Mouse (Mus musculus) T-helper 2 cell (primary cell): ENCODE data around the gene Mrpl17.
"Not testable (repeated sequence)": the region's sequence is repeated elsewhere in the genome, so short reads cannot be mapped to it uniquely, and the experiment has no call there.

Experiments used
- in situ Hi-C: fragments of 300-600 bp; cut with MboI, MseI; formaldehyde crosslinking; loops from one replicate; pipeline ENCODE4 v1.15.1; 2025; ENCODE audit warnings: high pct_unique_total_duplicates

Gene Mrpl17

GRCm38 (mm10) chr7:105810877-105811489 is at the start of gene Mrpl17:
Mrpl17 (minus strand) TSS chr7:105811099.
- in situ Hi-C loops, result no loop called here

DNA sequence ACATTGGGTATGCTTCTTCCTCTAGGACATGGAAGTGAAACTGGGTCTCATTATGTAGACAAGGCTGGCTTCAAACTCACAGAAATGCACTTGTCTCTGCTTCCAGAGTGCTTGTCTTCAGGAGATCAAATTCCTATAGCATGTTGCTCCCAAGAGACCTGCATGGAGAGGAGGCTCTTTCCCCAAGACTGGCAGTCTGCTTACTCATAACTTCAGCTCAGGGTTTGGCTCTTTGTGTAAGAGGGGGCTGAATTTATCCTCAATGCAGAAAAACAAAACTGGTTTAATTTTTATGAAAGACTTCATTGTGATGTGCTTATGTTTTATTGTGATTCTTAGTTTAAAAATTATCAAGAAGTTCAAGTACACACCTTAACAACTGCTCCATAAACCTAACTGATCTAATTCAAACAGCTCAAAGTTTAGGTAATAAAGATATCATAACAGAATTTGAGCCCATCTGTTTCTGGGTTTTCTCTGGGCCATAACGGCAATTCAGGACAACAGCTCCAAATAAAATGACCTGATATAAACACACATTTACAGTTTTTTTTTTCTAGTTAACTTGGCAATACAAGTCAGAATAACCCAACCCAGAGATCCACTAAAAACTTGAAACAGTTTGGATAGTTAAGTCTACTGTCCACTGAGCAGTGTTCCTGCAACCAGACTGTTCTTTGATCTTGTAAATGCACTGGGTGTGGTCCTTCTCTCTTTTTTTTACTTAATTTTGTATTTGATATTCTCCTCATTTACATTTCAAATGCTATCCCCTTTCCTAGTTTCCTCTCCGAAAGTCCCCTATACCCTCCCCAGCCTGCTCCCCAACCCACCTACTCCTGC is 45.0 kb upstream of the Mrpl17 start:
- in situ Hi-C loops, result not testable (repeated sequence)

GRCm38 (mm10) chr7:105824281-105824680 is 13.4 kb upstream of the Mrpl17 start:
- in situ Hi-C loops, result no loop called here

DNA sequence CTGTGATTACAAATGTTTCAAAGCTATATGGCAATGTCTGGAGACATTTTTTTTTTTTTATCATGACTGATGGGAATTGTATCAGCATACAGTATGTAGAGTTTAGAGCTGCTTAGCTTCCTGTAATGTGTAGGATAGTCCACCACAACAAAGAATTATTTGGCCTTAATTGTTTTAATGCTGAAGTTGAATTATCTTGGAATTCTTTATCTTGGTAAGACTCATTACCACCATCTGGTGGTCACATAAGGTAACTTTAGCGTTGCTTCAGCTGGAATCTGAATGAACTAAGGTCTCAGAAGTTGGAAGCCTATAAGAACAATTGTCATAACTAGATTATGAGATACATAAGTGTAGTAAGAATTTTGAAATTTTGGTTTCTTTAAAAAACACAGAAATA is 7.6 kb upstream of the Mrpl17 start:
- in situ Hi-C loops, result no loop called here

DNA sequence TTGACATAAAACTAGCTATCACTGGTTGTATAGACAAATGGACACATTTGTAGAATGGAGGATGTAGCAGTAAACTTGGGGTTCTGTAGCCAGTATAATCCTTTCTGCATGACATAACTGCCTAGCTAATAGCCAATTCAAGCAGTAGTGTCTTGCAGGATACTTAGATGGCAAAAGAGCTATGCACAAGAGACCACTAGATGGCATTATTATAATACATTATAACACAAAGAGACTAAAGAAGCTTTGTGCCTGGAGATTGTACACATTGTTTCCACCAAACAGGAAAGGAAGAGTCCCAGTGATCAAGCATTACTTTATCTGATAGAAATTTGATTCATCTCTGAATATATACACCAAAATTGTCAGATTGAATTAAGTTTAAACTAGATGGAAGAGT is 5.8 kb upstream of the Mrpl17 start:
- in situ Hi-C loops, result no loop called here

DNA sequence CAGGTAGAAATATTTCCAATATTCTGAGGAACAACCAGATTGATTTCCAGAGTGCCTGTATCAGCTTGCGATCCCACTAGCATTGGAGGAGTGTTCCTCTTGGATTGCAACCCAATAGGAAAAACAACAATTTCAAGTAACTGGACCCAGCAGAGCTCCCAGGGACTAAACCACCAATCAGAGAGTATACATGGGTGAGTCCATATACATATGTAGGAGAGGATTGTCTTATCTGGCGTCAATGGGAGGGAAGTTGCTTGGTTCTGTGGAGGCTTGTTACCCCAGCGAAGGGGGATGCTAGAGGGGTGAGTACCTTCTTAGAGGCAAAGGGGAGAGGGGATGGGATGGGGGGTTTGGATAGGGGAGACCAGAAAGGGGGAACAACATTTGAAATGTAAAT is 2.4 kb upstream of the Mrpl17 start:
- in situ Hi-C loops, result no loop called here

- in situ Hi-C loops, result no loop called here
These were observed 1.7 kb upstream of the Mrpl17 start for GRCm38 (mm10) chr7:105812566-105812965.

DNA sequence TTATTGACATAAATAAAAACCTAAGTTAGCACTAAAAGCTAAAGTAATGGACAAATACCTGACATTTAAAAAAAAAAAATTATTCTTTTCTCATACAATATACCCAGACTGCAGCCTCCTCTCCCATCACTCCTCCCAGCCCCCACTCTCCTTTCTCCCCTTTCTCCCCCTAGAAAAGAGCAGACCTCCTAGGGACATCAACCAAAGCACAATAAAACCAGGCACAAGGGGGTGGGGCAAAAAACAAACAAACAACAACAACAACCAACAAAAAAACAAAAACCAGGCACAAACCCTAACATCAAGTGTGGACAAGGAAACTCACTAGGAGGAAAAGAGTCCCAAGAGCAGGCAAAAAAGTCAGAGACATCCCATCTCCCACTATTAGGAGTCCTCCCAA is 617 bp upstream of the Mrpl17 start:
- in situ Hi-C loops, result no loop called here

- in situ Hi-C loops, result no loop called here
These were observed 521 bp downstream of the Mrpl17 start for GRCm38 (mm10) chr7:105810280-105810876.

DNA sequence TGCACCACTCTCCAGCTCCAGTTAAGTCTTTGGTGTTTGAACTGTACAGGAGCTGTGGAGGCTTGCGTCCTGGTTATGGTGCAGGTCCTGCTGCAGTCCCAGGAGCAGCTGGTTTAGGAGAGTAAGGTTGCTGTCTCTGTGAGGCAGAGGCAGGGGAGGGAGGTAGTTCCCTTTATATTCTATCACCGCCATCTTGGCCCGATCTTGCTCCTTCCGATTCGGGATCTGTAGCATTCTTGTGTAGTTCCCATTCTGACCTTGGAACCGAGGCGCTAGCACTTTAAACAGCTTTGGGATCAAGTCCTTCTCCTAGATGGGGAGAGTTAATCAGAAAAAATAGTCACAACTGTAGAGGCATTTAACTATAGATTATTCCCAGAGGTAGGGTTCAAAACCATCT is 1.1 kb downstream of the Mrpl17 start:
- in situ Hi-C loops, result loop anchor here (5.0 to 10.0 kb wide), 2 partner anchors 78 to 425 kb away; no protein-coding TSS in a partner anchor

DNA sequence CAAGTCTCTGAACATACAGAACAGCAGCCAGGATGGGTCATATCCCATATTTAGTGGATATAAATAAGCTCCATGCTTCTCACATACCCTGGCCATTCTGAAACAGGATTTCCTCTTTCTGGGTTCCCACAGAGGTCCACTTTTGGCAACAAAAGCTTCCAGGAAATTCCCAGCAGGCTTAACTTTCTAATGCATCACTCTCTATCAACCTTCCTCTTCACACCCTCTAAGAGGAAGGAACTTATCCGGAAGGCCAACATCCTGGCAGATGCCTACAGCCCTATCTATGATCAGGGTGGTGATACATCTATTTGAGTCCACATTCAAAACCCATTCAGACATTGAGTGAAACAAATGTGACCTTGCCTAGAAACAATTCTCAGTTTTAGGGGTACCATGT is 2.5 kb downstream of the Mrpl17 start:
- in situ Hi-C loops, result loop anchor here (5.0 to 10.0 kb wide), 2 partner anchors 76 to 424 kb away; no protein-coding TSS in a partner anchor

DNA sequence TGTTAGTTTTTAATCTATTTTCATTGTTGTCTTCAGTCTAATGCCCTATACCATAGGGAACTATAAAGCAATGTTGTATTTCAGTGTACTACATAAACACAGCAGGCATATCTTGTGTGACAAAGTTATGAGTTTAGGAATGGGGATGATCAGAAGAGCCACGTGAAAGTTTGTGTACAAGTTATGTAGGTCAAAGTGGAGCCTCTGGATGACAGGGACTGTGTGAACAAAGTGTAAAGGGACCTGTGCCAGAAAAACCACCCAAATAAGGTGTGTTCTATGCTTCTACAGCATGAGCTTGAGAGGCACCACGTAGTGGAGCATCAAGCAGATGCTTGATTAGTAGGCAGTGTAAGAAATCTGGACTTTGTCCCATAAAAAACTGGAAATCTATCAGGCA is 4.2 kb downstream of the Mrpl17 start:
- in situ Hi-C loops, result loop anchor here (5.0 to 10.0 kb wide), 2 partner anchors 74 to 422 kb away; no protein-coding TSS in a partner anchor

DNA sequence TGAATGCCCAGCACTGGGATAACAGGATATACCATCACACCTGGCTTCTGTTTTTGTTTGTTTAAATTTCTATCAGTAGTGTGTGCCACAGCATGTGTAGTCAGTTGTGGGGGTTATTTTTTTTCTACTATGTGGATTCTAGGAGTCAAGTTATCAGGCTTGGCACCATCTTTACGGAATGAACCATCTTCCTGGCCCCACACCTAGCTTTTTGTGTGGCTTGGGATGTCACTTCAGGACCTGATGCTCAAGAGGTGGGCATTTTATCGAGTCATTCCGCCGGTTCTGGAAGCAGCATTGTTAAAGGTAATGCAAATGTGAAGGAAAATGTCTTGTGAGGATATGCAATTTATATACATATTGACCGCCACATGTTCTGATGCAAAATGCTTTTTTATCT is 4.8 kb downstream of the Mrpl17 start:
- in situ Hi-C loops, result loop anchor here (5.0 to 10.0 kb wide), 2 partner anchors 74 to 421 kb away; no protein-coding TSS in a partner anchor

GRCm38 (mm10) chr7:105803428-105803827 is 7.5 kb downstream of the Mrpl17 start:
- in situ Hi-C loops, result loop anchor here (10.0 kb wide), 1 partner anchor 419 kb away; no protein-coding TSS in a partner anchor

DNA sequence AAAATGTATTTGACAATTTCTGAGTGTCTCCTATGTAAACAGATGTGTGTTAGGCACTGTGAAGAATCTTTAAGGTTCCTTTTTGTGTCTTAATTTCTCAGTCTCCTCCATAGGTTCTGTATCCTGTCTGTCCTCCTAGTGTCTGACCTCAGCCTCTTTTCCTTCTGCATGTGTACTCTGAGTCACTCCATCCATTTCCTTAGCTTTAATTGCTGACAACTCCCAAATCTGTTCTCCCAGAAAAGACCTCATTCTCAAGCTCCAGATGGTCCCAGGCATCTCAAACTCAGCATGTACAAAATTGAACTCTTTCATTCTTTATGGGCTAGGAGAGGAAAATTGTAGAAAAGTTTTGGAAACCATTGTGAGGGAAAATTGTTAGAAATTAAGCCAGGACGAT is 8.1 kb downstream of the Mrpl17 start:
- in situ Hi-C loops, result loop anchor here (10.0 kb wide), 1 partner anchor 418 kb away; no protein-coding TSS in a partner anchor

DNA sequence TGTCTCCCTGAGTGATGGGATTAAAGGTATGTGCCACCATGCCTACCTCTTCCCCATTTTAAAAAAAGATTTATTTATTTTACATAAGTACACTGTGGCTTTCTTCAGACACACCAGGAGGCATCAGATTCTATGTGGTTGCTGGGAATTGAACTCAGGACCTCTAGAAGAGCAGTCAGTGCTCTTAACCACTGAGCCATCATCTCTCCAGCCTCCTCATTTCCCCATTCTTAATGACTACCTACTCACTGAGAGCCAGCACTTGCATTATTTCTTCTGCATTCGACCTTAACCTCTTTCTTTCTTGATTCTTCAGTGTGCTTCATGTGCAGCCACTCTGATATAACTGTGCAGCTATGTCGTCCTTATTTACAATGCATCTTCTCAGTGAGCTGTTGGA is 8.6 kb downstream of the Mrpl17 start:
- in situ Hi-C loops, result loop anchor here (10.0 kb wide), 1 partner anchor 418 kb away; no protein-coding TSS in a partner anchor

DNA sequence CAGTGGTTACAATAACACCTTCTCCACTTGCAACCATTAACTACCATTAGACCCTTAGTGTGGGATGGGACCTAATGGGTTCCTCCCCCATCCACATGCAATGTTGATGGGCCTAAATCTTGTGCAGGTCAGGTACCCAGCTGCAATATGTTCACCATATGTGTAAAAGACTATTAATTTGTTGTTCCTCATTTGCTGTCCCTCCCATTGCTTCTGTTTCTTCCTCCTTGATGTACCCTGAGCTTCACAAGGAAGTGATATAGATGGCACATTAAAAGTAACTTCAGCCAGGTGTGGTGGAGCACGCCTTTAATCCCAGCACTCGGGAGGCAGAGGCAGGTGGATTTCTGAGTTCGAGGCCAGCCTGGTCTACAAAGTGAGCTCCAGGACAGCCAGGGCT is 13.9 kb downstream of the Mrpl17 start:
- in situ Hi-C loops, result loop anchor here (10.0 kb wide), 1 partner anchor 142 kb away; the partner anchor contains the start of gene Dnhd1

- in situ Hi-C loops, result loop anchor here (10.0 kb wide), 1 partner anchor 141 kb away; the partner anchor contains the start of gene Dnhd1
These were observed 15.0 kb downstream of the Mrpl17 start for GRCm38 (mm10) chr7:105795759-105796366.

DNA sequence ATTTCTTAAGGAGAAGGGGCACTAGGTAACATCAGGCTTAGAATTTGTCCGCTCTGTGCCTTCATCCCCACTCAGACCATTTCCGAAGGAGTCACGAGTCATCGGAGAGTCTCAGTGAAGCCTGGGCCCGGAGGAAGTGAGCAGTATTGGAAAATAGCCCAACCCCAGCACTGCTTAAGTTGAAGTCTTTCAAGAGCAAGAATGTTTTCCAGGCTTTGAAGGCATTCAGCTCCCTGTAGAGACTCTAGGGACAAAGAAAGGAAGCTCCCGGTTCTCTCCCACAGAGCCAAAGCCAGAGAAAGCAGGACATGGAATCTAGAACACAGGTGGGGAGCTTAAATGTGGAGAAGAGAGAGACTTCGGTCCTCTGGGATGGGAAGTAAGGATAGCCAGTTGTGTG is 17.2 kb downstream of the Mrpl17 start:
- in situ Hi-C loops, result loop anchor here (10.0 kb wide), 1 partner anchor 139 kb away; the partner anchor contains the start of gene Dnhd1

- in situ Hi-C loops, result loop anchor here (10.0 kb wide), 1 partner anchor 136 kb away; the partner anchor contains the start of gene Dnhd1
These were observed 19.8 kb downstream of the Mrpl17 start for GRCm38 (mm10) chr7:105791147-105791546.
